Mouse (Mus musculus) heart, adult 2 months (tissue): ENCODE results near the gene Lsr. TPM values are rescaled to one million over a fixed set of nuclear protein-coding genes. Genes with fewer than 3 reads are reported as not detected.
A peak's percentile ranks its signal among the peaks of the same experiment; 100 is the strongest.

Experiments used
- DNase-seq, 2 experiments: peaks; one replicate each; pipeline ENCODE4 v3.0.0; 2021
- H3K27ac ChIP-seq: fragments of 200-600 bp; 2 replicates; pipeline ENCODE4 v1.8.1; 2022
- H3K27me3 ChIP-seq: fragments of 200-500 bp; 2 replicates; pipeline ENCODE4 v1.6.1; 2012; ENCODE audit warnings: mild to moderate bottlenecking, low read length, inconsistent platforms, mixed read lengths; ENCODE audit not compliant: control insufficient read depth, insufficient read depth
- H3K36me3 ChIP-seq: fragments of 200-500 bp; 2 replicates; pipeline ENCODE4 v1.6.1; 2012; ENCODE audit warnings: low read length, inconsistent platforms; ENCODE audit not compliant: control insufficient read depth, insufficient read depth
- H3K4me1 ChIP-seq: fragments of 200-500 bp; 2 replicates; pipeline ENCODE4 v1.6.1; 2011; ENCODE audit warnings: low read length; ENCODE audit not compliant: control insufficient read depth, insufficient read depth
- H3K4me3 ChIP-seq: fragments of 200-600 bp; 2 replicates; pipeline ENCODE4 v1.8.1; 2022
- H3K79me2 ChIP-seq: fragments of 200-500 bp; replicated peaks from 2 replicates; pipeline ENCODE4 v1.6.1; 2012; ENCODE audit warnings: mild to moderate bottlenecking, inconsistent platforms, low read length, moderate library complexity, mixed read lengths; ENCODE audit not compliant: control insufficient read depth, insufficient read depth
- H3K9ac ChIP-seq: fragments of 200-500 bp; 2 replicates; pipeline ENCODE4 v1.6.1; 2012; ENCODE audit warnings: low read depth, mild to moderate bottlenecking, control low read depth, inconsistent platforms, low read length, mixed read lengths
- CTCF ChIP-seq: fragments of 200-600 bp; IDR thresholded peaks from 2 replicates; pipeline ENCODE4 v1.8.1; 2022; ENCODE audit warnings: antibody characterized with exemption, mild to moderate bottlenecking, moderate library complexity
- EP300 ChIP-seq: fragments of 200-500 bp; IDR thresholded peaks from 2 replicates; pipeline ENCODE4 v1.6.1; 2011; ENCODE audit warnings: low read depth, low read length, control low read depth; ENCODE audit not compliant: insufficient read depth
- POLR2A ChIP-seq: fragments of 200-500 bp; IDR thresholded peaks from 2 replicates; pipeline ENCODE4 v1.6.1; 2011; ENCODE audit warnings: mild to moderate bottlenecking, low read depth, low read length, control low read depth; ENCODE audit not compliant: insufficient read depth
- WGBS: fragments of 180-500 bp; shearing (Covaris S2); methylation state at CpG from one replicate; pipeline ENCODE4 v1.1.7; 2018; 5-methylcytosine and 5-hydroxymethylcytosine counted together
- intact Hi-C: fragments of 180-260 bp; cut with DNase I; formaldehyde crosslinking; loops from one replicate; pipeline ENCODE4 v1.15.1; 2025
- polyA plus RNA-seq: library from polyadenylated mRNA; depleted of rRNA; stranded (reverse); fragments of >200 nt; gene quantifications from 2 replicates; pipeline ENCODE4 v1.2.3, GENCODE M21; 2012
- total RNA-seq, 2 experiments: library from RNA; stranded (reverse); gene quantifications; 2 replicates each; pipeline ENCODE4 v1.2.3; 2021

Lsr gene
- total and polyA plus RNA-seq, 3 experiments, result 3.7 to 7.6 (median 4.3) TPM

DNA sequence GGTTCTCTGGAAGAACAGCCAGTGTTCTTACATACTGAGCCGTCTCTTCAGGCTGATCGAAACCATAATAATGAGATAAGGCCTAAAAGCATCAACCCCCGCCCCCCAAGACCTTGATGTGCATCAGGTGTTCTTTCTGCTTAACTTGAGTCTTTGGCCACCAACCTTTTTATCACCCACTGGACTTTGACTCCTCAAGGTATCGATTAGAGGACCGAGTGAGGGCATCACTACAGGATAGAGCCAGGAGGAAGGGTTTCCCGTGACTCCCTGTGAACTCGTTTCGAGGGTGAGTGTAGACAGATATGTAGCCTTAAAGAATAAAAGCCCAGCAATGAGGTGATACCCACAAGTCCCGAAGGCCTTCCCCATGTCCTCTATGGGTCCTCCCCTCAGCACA lies 12.1 kb upstream of the Lsr start:
- Histone ChIP-seq H3K4me3 (no peak overlapping the region), H3K36me3 (no peaks in the 10 kb centered on the region), H3K27me3 (no peaks in the 10 kb centered on the region), H3K79me2 (no peaks in the 10 kb centered on the region), H3K9ac (no peak overlapping the region), H3K4me1 (no peaks in the 10 kb centered on the region), H3K27ac (no peak overlapping the region)
- DNase-seq, result no peak
- WGBS, result 86% methylated on average over 9 of the region's 9 CpGs
- intact Hi-C loops, result no loop called here
- no peak for TF ChIP-seq CTCF
- TF ChIP-seq POLR2A, result no peak

GRCm38 (mm10) chr7:30981703-30982102 lies 8.4 kb upstream of the Lsr start:
- intact Hi-C loops, result no loop called here
- Histone ChIP-seq H3K27ac (no peak overlapping the region), H3K27me3 (no peaks in the 10 kb centered on the region), H3K36me3 (no peaks in the 10 kb centered on the region), H3K4me3 (no peak overlapping the region), H3K9ac (no peak overlapping the region), H3K79me2 (no peaks in the 10 kb centered on the region), H3K4me1 (no peaks in the 10 kb centered on the region)
- TF ChIP-seq CTCF (no peak), EP300 (no peak), POLR2A (no peak)
- 76% methylated on average over 4 of the region's 4 CpGs for WGBS
- no peak for DNase-seq

DNA sequence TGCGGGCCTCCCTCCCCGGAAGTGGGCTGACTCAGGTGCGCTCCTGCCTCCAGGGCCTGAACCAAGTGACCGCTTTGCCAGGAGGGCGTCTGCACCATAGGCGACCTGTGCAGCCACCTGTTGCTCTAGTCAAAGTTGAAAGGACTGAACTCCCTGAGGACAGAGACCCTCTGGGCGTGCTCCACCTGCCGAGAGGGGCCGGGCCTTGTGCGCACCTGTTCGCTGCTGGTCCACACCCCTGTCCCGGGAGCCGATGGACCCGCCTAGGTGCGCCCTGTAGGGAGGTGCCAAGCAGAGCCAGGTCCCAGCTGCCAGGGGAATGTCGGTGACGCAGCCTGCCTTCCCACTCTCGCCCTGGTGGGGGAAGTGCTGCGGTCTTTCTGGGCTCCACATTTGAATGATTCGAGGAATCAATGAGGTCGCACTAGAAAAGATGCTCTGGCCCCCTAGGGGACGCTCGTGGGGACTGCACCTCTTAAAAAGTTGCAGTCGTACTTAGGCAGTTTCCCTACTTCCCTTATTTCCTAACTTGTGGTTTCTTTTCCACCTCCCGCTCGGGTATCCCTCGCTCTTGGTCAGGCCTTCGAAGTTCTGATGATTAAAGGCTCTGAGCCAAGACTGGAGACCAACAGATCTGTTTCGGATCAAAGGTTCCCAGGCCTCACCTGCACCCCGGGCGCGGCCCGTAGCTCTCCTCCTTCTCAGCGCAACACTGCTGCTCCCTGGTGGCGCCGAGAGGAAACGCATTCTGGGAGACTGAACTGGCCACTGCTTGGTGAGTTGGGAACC lies 431 bp upstream of the Lsr start, which contains the start of gene Fam187b:
Fam187b (plus strand) TSS at position 290 of the 789 bp plus-strand sequence.
- TF ChIP-seq CTCF, result peak; percentile 79
- TF ChIP-seq EP300, result peak; percentile 84
- no peak for TF ChIP-seq POLR2A
- Histone ChIP-seq H3K27me3 (peaks cover 2% of the 10 kb centered on the region; the same call in 1 of the 2 replicates), H3K4me1 (peaks cover 1% of the 10 kb centered on the region), H3K27ac (peak within 1 kb of the TSS; percentile 60), H3K79me2 (no peaks in the 10 kb centered on the region), H3K9ac (peak within 1 kb of the TSS; percentile 70), H3K36me3 (no peaks in the 10 kb centered on the region), H3K4me3 (peak within 1 kb of the TSS; percentile 40)
- WGBS, result under 1% methylated on average over 37 of the region's 37 CpGs
- peak; percentile 88 to 92 for DNase-seq
- intact Hi-C loops, result loop anchor here (1.0 to 5.0 kb wide), 3 partner anchors 18 to 100 kb away; partner anchors contain the start of gene Fxyd7

- peak in 1 of 2 experiments; percentile 28 for DNase-seq
- H3K27me3 ChIP-seq, result peaks cover 2% of the 10 kb centered on the region; the same call in 1 of the 2 replicates
- H3K9ac ChIP-seq, result no peak overlapping the region
- no peak overlapping the region; the same call in 1 of the 2 replicates for H3K27ac ChIP-seq
- peaks cover 1% of the 10 kb centered on the region for H3K4me1 ChIP-seq
- TF ChIP-seq CTCF, result no peak
- no peak for TF ChIP-seq POLR2A
- no peak for TF ChIP-seq EP300
- intact Hi-C loops, result loop anchor here (5.0 kb wide), 1 partner anchor 80 kb away; the partner anchor contains the start of gene Fxyd7
- WGBS, result 16% methylated on average over 41 of the region's 41 CpGs
- peak overlapping the region; percentile 40; the same call in 1 of the 2 replicates for H3K4me3 ChIP-seq
- no peaks in the 10 kb centered on the region for H3K36me3 ChIP-seq
- H3K79me2 ChIP-seq, result no peaks in the 10 kb centered on the region
These were observed 626 bp downstream of the Lsr start for GRCm38 (mm10) chr7:30972426-30973250.

- 91% methylated on average over 15 of the region's 15 CpGs for WGBS
- TF ChIP-seq CTCF (no peak), POLR2A (no peak), EP300 (no peak)
- Histone ChIP-seq H3K27ac (no peak overlapping the region), H3K9ac (no peak overlapping the region), H3K4me3 (no peak overlapping the region), H3K79me2 (no peaks in the 10 kb centered on the region), H3K36me3 (no peaks in the 10 kb centered on the region), H3K27me3 (peaks cover 2% of the 10 kb centered on the region; the same call in 1 of the 2 replicates), H3K4me1 (peaks cover 1% of the 10 kb centered on the region)
- no peak for DNase-seq
- intact Hi-C loops, result loop anchor here (5.0 kb wide), 1 partner anchor 80 kb away; the partner anchor contains the start of gene Fxyd7
These were observed 1.4 kb downstream of the Lsr start for GRCm38 (mm10) chr7:30971901-30972300.
